Mouse (Mus musculus) hindbrain, embryonic 11.5 days (tissue): ENCODE measurements around the gene Ikbke. TPM values are rescaled to one million over a fixed set of nuclear protein-coding genes. Genes with fewer than 3 reads are reported as not detected.

Source experiments
- polyA plus RNA-seq: library from polyadenylated mRNA; unstranded; fragments of >200 nt; fragmentation: Nextera tagmentation; extraction: Ambion mirVana; gene quantifications from 2 replicates; pipeline ENCODE4 v1.2.1, GENCODE M21; 2014

The Ikbke gene
- polyA plus RNA-seq, 1 experiment from 2014 or later: 0.49 TPM

Other genes starting within 250 kb of the Ikbke start
- 39.8 and 43.7 TPM in 2 replicates for gene Mapkapk2, start 181.8 kb downstream of the Ikbke start, polyA plus RNA-seq
- 10.6 and 11.6 TPM in 2 replicates for gene Dyrk3, start 141.3 kb downstream of the Ikbke start, polyA plus RNA-seq
- gene Eif2d, start 126.4 kb downstream of the Ikbke start, polyA plus RNA-seq: 53.3 and 54.4 TPM in 2 replicates
- 1.1 and 1.5 TPM in 2 replicates for gene Rassf5, start 34.3 kb downstream of the Ikbke start, polyA plus RNA-seq
- gene Srgap2, start 247.7 kb upstream of the Ikbke start, polyA plus RNA-seq: 15.1 and 24.8 TPM in 2 replicates
- 3.9 and 4.1 TPM in 2 replicates for gene Fam72a, start 248.3 kb upstream of the Ikbke start, polyA plus RNA-seq